Mouse (Mus musculus): Measurements from ENCODE around the gene Sh3gl2. TPM values are rescaled to one million over a fixed set of nuclear protein-coding genes. Genes with fewer than 3 reads are reported as not detected.

Gene Sh3gl2
- polyA plus RNA-seq, 1 experiment = 0.28 TPM

DNA sequence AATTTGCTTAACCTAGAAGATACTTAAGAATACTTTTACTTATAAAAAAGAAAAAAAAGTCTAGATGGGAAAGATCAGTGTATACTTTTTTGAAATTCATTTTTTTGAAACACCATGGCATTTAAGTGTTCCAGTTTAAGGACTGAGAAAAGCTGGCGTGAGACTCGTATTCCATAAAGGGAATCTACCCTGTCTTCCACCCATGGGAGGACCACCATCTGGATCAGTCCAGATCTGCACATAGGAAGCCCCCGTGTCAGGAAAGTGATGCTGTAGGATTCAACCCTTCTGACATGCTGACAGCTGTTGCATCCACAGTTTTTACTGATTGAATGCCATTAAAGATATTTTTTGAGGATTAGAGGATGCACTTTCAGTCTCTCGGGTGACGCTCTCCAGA is 134.2 kb downstream of the Sh3gl2 start:
- no peak for TF ChIP-seq POLR2A (IDR thresholded peaks at IDR 0.05; ENCODE audit: low read depth, low read length)
- no peak for TF ChIP-seq CTCF (IDR thresholded peaks at IDR 0.05; ENCODE audit: borderline replicate concordance, insufficient read depth, low read length)
- H3K4me3 ChIP-seq (ENCODE audit: insufficient read depth, low read length) = no peak overlapping the region
- no peaks in the 10 kb centered on the region for H3K4me1 ChIP-seq (ENCODE audit: control insufficient read depth, insufficient read depth, low read length)
- no peak overlapping the region for H3K27ac ChIP-seq (ENCODE audit: insufficient read depth, low read length)

DNA sequence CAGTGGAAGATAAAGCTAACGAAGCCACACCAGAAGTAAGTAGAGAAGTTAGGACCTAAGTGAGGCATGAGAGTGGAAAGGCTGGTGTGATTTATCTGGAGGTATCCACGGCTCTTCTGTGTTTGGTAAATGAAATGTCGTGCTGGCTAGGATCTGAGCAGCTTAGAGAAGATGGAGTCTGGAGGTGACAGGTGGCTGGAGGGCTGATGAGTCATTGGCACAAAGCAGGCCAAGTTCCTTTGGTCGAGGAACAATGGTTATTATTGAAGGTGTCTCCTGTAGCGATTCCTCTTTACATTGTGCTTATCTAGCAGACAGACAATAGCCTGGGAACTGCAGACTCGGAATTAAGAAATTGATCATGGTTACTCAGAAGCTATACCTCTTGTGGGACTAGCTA is 135.8 kb downstream of the Sh3gl2 start:
- TF ChIP-seq POLR2A (IDR thresholded peaks at IDR 0.05; ENCODE audit: low read depth, low read length) (no peak), CTCF (IDR thresholded peaks at IDR 0.05; ENCODE audit: borderline replicate concordance, insufficient read depth, low read length) (no peak)
- Histone ChIP-seq H3K27ac (ENCODE audit: insufficient read depth, low read length) (no peak overlapping the region), H3K4me3 (ENCODE audit: insufficient read depth, low read length) (no peak overlapping the region), H3K4me1 (ENCODE audit: control insufficient read depth, insufficient read depth, low read length) (no peaks in the 10 kb centered on the region)

DNA sequence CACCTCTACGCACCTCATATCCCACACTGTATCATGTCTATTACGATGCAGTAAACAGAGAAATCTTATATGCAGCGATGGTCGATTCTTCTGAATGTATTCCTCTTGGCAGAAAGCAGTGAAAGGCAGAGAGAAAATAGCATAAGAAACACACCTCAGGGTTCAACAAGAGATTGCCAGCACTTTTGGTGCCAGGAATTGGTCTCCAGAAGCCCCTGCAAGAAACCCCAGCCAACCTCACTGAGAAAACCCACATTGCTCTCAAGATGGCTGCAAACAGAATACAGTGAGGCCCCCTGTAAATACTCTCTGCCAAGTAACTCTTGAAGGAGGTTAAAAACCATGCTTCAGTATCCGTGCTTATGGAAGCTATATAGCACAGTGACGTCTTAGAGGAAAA is 141.0 kb downstream of the Sh3gl2 start:
- H3K27ac ChIP-seq (ENCODE audit: insufficient read depth, low read length) = no peak overlapping the region
- H3K4me3 ChIP-seq (ENCODE audit: insufficient read depth, low read length) = no peak overlapping the region
- no peaks in the 10 kb centered on the region for H3K4me1 ChIP-seq (ENCODE audit: control insufficient read depth, insufficient read depth, low read length)
- no peak for TF ChIP-seq POLR2A (IDR thresholded peaks at IDR 0.05; ENCODE audit: low read depth, low read length)

DNA sequence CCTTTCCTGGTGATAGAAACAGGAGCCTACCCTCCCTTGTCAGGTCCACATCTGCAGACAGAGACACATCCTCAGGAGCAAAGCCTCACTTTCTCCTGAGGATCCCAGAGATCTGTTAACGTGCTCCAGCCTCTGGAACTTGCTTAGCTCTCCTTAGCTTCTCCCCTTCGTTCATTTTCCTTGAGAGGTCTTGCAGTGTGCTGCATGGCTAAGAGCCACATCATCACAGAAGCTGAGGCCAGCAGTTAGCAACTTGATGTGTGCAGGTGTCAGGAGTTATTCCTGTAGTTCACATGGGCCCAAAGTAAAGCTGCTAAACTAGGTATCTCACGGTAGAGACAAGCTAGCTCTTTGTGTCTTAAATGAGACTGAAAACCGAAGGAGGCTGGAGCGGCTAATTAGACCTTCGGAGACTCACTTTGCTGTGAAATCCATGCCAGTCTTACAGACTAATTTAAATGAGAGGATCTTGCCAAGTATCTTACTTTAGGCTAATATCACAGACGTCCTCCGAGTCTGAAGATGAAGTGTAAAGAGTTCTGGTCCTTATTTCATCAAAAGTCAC is 143.2 kb downstream of the Sh3gl2 start:
- no peak for TF ChIP-seq POLR2A (IDR thresholded peaks at IDR 0.05; ENCODE audit: low read depth, low read length)
- TF ChIP-seq CTCF (IDR thresholded peaks at IDR 0.05; ENCODE audit: borderline replicate concordance, insufficient read depth, low read length) = no peak
- Histone ChIP-seq H3K4me1 (ENCODE audit: control insufficient read depth, insufficient read depth, low read length) (no peaks in the 10 kb centered on the region), H3K4me3 (ENCODE audit: insufficient read depth, low read length) (no peak overlapping the region), H3K27ac (ENCODE audit: insufficient read depth, low read length) (no peak overlapping the region)

DNA sequence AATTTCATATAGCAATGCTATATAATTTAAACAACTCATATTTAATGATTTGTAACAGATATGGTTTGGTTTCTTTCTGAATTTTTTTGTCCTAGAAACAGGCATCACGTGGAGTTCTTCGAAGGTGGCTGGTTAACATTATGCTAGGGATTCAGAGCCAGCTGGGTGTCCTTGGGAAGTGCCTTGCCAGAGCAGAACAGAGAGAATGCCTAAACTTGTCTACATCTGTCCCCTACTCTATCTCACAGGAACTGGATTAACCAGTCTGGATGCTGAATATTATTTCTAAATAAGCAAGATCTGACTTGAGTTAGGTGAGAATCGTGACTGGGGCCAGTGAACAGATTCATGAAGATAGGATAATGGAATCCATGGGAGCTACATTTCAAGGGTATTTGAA is 157.7 kb downstream of the Sh3gl2 start:
- H3K4me3 ChIP-seq (ENCODE audit: insufficient read depth, low read length) = no peak overlapping the region
- H3K4me1 ChIP-seq (ENCODE audit: control insufficient read depth, insufficient read depth, low read length) = no peaks in the 10 kb centered on the region
- no peak for TF ChIP-seq POLR2A (IDR thresholded peaks at IDR 0.05; ENCODE audit: low read depth, low read length)
- no peak for TF ChIP-seq CTCF (IDR thresholded peaks at IDR 0.05; ENCODE audit: borderline replicate concordance, insufficient read depth, low read length)
- no peak overlapping the region for H3K27ac ChIP-seq (ENCODE audit: insufficient read depth, low read length)

DNA sequence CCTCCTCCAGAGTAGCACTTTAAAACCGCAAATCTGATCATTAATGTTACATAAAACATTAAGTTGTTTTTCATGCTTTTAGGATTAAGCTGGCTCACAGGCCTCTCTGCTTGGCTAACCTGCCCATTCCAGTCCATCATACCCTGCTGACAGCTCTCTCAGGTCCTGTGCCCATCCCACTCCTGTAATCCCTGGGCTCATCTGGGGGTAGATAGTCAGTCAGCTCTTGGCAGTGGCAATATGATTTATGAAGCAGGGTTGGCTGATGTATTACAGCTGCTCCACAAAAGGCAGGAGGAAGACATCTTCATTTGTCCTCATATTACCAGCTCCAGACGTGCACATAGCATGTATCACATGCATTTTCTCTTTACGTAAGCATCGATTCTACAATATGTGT is 158.3 kb downstream of the Sh3gl2 start:
- TF ChIP-seq POLR2A (IDR thresholded peaks at IDR 0.05; ENCODE audit: low read depth, low read length) (no peak), CTCF (IDR thresholded peaks at IDR 0.05; ENCODE audit: borderline replicate concordance, insufficient read depth, low read length) (no peak)
- Histone ChIP-seq H3K4me3 (ENCODE audit: insufficient read depth, low read length) (no peak overlapping the region), H3K4me1 (ENCODE audit: control insufficient read depth, insufficient read depth, low read length) (no peaks in the 10 kb centered on the region), H3K27ac (ENCODE audit: insufficient read depth, low read length) (no peak overlapping the region)

DNA sequence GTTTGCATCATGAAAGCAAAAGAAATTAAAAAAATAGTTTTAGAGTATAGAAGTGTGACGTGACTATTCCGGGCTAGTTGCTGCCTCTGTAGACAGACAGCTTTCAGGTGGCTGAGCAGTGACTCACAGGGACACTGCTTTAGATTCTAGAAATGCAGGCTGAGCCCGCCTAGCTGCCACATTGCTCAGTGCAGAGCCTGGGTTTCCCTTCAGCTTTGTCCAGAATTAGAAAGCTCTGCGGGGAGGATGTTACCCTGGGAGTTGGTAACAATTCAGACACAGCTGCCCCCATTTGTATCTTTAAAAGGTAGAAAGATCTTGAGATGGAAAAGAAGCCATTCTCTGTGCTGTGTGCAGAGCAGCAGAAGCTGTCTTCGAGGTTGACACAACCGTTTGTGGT is 166.1 kb downstream of the Sh3gl2 start:
- H3K27ac ChIP-seq (ENCODE audit: insufficient read depth, low read length) = no peak overlapping the region
- no peaks in the 10 kb centered on the region for H3K4me1 ChIP-seq (ENCODE audit: control insufficient read depth, insufficient read depth, low read length)
- H3K4me3 ChIP-seq (ENCODE audit: insufficient read depth, low read length) = no peak overlapping the region
- no peak for TF ChIP-seq CTCF (IDR thresholded peaks at IDR 0.05; ENCODE audit: borderline replicate concordance, insufficient read depth, low read length)
- TF ChIP-seq POLR2A (IDR thresholded peaks at IDR 0.05; ENCODE audit: low read depth, low read length) = no peak

DNA sequence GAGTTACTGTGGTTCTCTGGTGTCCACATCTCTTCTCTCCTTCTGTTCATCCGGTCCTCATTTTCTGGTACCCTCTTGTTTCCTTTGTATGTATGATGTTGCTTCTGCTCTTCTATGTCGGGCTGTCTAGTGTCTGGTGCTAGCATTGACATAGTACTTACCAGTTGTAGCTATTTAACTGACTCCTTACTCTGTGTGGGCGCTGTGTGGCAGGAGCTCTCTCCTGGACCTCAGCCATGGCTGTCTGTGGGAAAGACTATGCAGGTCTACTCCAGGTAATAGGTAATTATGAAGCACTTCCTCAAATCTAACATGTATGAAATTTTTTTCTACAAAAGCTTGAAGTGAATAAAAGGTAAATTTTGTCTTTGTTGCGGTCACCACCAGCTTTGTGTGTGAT is 169.9 kb downstream of the Sh3gl2 start:
- Histone ChIP-seq H3K27ac (ENCODE audit: insufficient read depth, low read length) (no peak overlapping the region), H3K4me1 (ENCODE audit: control insufficient read depth, insufficient read depth, low read length) (no peaks in the 10 kb centered on the region)

DNA sequence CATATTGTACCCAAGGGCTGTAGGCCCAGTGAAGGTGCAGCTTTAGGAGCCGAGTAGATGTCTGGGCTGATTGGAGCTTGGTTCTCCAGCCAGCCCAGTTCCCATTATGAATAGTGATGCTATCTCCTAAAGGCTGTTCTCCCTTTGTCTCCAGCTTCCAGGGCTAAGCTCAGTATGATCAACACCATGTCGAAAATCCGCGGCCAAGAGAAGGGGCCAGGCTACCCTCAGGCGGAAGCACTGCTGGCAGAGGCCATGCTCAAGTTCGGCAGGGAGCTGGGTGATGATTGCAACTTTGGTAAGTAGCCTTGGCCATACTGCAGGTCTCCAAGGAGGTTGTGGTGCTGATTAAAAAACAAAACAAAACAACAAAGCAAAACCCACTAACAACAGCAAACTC is 171.3 kb downstream of the Sh3gl2 start:
- no peak for TF ChIP-seq CTCF (IDR thresholded peaks at IDR 0.05; ENCODE audit: borderline replicate concordance, insufficient read depth, low read length)
- TF ChIP-seq POLR2A (IDR thresholded peaks at IDR 0.05; ENCODE audit: low read depth, low read length) = no peak
- Histone ChIP-seq H3K4me3 (ENCODE audit: insufficient read depth, low read length) (no peak overlapping the region), H3K4me1 (ENCODE audit: control insufficient read depth, insufficient read depth, low read length) (no peaks in the 10 kb centered on the region), H3K27ac (ENCODE audit: insufficient read depth, low read length) (no peak overlapping the region)

More for the DNA sequence above, 169.9 kb downstream of the Sh3gl2 start:
- TF ChIP-seq POLR2A (IDR thresholded peaks at IDR 0.05; ENCODE audit: low read depth, low read length) = no peak
- TF ChIP-seq CTCF (IDR thresholded peaks at IDR 0.05; ENCODE audit: borderline replicate concordance, insufficient read depth, low read length) = no peak
- no peak overlapping the region for H3K4me3 ChIP-seq (ENCODE audit: insufficient read depth, low read length)

DNA sequence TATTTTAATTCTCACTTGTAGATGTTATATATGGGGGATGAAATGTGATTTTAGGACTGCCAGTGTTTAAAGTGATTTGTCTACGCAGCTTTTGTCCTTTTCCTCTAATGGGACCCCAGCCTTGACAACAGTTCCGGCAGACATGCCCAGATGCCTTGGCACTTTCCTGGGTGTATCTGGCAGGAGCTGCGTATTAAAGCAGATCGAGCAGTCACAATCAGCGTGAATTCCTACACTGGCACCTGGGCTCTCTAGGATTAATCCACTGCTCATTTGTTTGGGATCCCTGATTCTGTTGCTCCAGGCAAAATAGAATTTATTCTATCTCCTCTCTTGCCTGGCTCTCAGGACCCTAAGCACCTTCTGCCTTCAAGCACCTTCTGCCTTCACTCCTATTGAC is 171.7 kb downstream of the Sh3gl2 start:
- TF ChIP-seq CTCF (IDR thresholded peaks at IDR 0.05; ENCODE audit: borderline replicate concordance, insufficient read depth, low read length) = no peak
- no peak for TF ChIP-seq POLR2A (IDR thresholded peaks at IDR 0.05; ENCODE audit: low read depth, low read length)
- H3K27ac ChIP-seq (ENCODE audit: insufficient read depth, low read length) = no peak overlapping the region
- H3K4me3 ChIP-seq (ENCODE audit: insufficient read depth, low read length) = no peak overlapping the region
- no peaks in the 10 kb centered on the region for H3K4me1 ChIP-seq (ENCODE audit: control insufficient read depth, insufficient read depth, low read length)

DNA sequence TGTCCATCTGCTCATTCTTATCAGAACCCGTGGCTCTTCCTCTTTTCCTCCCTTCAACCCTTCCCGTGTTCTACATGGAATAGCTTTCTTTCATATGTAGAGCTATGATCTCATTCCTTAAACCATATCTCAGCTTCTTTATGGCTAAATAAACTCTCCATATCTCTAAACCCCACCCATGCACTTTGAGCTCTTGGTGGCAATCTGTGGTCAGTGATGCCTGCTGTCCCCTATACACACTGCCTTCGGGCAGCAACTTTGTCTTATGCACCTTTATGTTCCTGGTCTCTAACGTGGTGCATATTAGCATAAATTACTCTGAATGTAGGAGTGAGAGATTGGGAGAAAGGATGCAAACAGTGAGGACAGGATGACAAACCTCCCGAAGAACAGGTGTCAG is 180.3 kb downstream of the Sh3gl2 start:
- H3K4me1 ChIP-seq (ENCODE audit: control insufficient read depth, insufficient read depth, low read length) = no peaks in the 10 kb centered on the region
- TF ChIP-seq POLR2A (IDR thresholded peaks at IDR 0.05; ENCODE audit: low read depth, low read length) (no peak), CTCF (IDR thresholded peaks at IDR 0.05; ENCODE audit: borderline replicate concordance, insufficient read depth, low read length) (no peak)
- no peak overlapping the region for H3K4me3 ChIP-seq (ENCODE audit: insufficient read depth, low read length)
- H3K27ac ChIP-seq (ENCODE audit: insufficient read depth, low read length) = no peak overlapping the region
